Mouse (Mus musculus) left cerebral cortex, adult 9 months (tissue): ENCODE measurements at regions not wholly inside any gene's neighbourhood (a gene's known extent, or its start where the extent isn't known, plus 50 kb on each side); places are given as distances from the start of the nearest gene placed in this dataset.

ENCODE experiments used
- DNase-seq, 2 experiments: peaks; one replicate each; pipeline ENCODE4 v3.0.0; 2022; ENCODE audit warnings: low spot score in 2 of 2

- no peak for DNase-seq
These were observed 322.2 kb upstream of the Tbx3 start for GRCm38 (mm10) chr5:119348303-119348702.

- no peak for DNase-seq
These were observed 321.1 kb upstream of the Tbx3 start for GRCm38 (mm10) chr5:119349395-119349794.

- no peak for DNase-seq
These were observed 320.0 kb upstream of the Tbx3 start for GRCm38 (mm10) chr5:119350325-119350915.

- no peak for DNase-seq
These were observed 315.0 kb upstream of the Tbx3 start for GRCm38 (mm10) chr5:119355471-119355870.

- no peak for DNase-seq
These were observed 314.4 kb upstream of the Tbx3 start for GRCm38 (mm10) chr5:119356051-119356450.

- no peak for DNase-seq
These were observed 310.8 kb upstream of the Tbx3 start for GRCm38 (mm10) chr5:119359709-119360108.

- no peak for DNase-seq
These were observed 310.1 kb upstream of the Tbx3 start for GRCm38 (mm10) chr5:119360351-119360750.

GRCm38 (mm10) chr5:119361406-119362044 lies 308.9 kb upstream of the Tbx3 start:
- no peak for DNase-seq

- DNase-seq: no peak
These were observed 308.0 kb upstream of the Tbx3 start for GRCm38 (mm10) chr5:119362452-119362851.

- no peak for DNase-seq
These were observed 306.2 kb upstream of the Tbx3 start for GRCm38 (mm10) chr5:119364250-119364649.

- no peak for DNase-seq
These were observed 305.3 kb upstream of the Tbx3 start for GRCm38 (mm10) chr5:119365157-119365556.

GRCm38 (mm10) chr5:119366296-119366695 lies 304.2 kb upstream of the Tbx3 start:
- no peak for DNase-seq

- DNase-seq: no peak
These were observed 300.0 kb upstream of the Tbx3 start for GRCm38 (mm10) chr5:119370481-119370880.

- DNase-seq: no peak
These were observed 299.5 kb upstream of the Tbx3 start for GRCm38 (mm10) chr5:119370931-119371330.

- no peak for DNase-seq
These were observed 296.4 kb upstream of the Tbx3 start for GRCm38 (mm10) chr5:119373774-119374700.

GRCm38 (mm10) chr5:119374861-119375260 lies 295.6 kb upstream of the Tbx3 start:
- no peak for DNase-seq

GRCm38 (mm10) chr5:119378261-119378660 lies 292.2 kb upstream of the Tbx3 start:
- DNase-seq: no peak

- DNase-seq: no peak
These were observed 290.5 kb upstream of the Tbx3 start for GRCm38 (mm10) chr5:119379915-119380432.

GRCm38 (mm10) chr5:119381495-119381894 lies 289.0 kb upstream of the Tbx3 start:
- no peak for DNase-seq

GRCm38 (mm10) chr5:119385506-119385905 lies 285.0 kb upstream of the Tbx3 start:
- no peak for DNase-seq

- DNase-seq: no peak
These were observed 283.6 kb upstream of the Tbx3 start for GRCm38 (mm10) chr5:119386821-119387220.

- DNase-seq: no peak
These were observed 283.2 kb upstream of the Tbx3 start for GRCm38 (mm10) chr5:119387261-119387660.
